Mouse (Mus musculus) liver, embryonic 14.5 days (tissue): ENCODE measurements around the gene Cyp4f15.
"Not testable (repeated sequence)": the region's sequence is repeated elsewhere in the genome, so short reads cannot be mapped to it uniquely, and the experiment has no call there.

Experiments
- CTCF ChIP-seq: IDR thresholded peaks from 2 replicates; pipeline ENCODE4 v1.5.1; 2016; ENCODE audit warnings: antibody characterized with exemption, low read depth, control low read depth
- EP300 ChIP-seq: IDR thresholded peaks from 2 replicates; pipeline ENCODE4 v1.6.1; 2016; ENCODE audit warnings: antibody characterized with exemption, low read depth

DNA sequence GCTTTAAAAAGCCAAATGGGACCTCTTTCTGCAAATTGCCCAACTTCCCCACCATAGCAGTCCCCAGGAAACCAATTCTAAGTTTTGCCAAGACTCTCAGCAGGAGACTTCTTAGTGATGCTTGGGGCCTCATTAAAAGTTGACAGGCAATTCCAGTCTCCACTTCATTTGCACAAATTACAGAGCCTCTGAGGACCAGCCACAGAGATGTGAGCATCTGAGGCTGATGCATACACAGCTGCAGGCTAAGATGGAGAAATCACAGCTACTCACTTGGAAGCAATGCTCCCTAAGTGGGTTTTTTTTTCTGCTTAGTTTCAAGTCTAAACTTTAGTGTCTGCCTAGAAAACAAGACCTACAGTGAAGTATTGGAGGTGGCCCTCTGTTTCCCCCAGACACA lies 25.1 kb downstream of the Cyp4f15 start:
- TF ChIP-seq CTCF, EP300: not testable (repeated sequence)
